Mouse (Mus musculus): Measurements from ENCODE around the gene Hdac10.

- TF ChIP-seq POLR2A (IDR thresholded peaks at IDR 0.05; ENCODE audit: insufficient read length, low read depth): no peak
- no peak for TF ChIP-seq USF1 (IDR thresholded peaks at IDR 0.05; ENCODE audit: low read depth)
- TF ChIP-seq E2F4 (IDR thresholded peaks at IDR 0.05; ENCODE audit: insufficient read depth): no peak
- TF ChIP-seq MYOD1 (IDR thresholded peaks at IDR 0.05; ENCODE audit: control insufficient read depth in 1 of 3, insufficient read length in 2 of 3, low read depth in 2 of 3): no peak
- no peak for TF ChIP-seq TCF12 (IDR thresholded peaks at IDR 0.05; ENCODE audit: insufficient read depth, poor library complexity, severe bottlenecking)
- TF ChIP-seq POLR2AphosphoS2 (IDR thresholded peaks at IDR 0.05; ENCODE audit: insufficient read length, low read depth): peak; percentile 64
- no peak for TF ChIP-seq SRF (IDR thresholded peaks at IDR 0.05; ENCODE audit: control insufficient read depth, insufficient read length, low read depth)
- TF ChIP-seq MYOG (IDR thresholded peaks at IDR 0.05; ENCODE audit: control insufficient read depth in 1 of 3, insufficient read depth in 1 of 3, insufficient read length in 2 of 3, low read depth in 2 of 3): no peak
- TF ChIP-seq MAX (IDR thresholded peaks at IDR 0.05; ENCODE audit: low read depth): no peak
These were observed 23.8 kb upstream of the Hdac10 start for GRCm38 (mm10) chr15:89152312-89152711.
